Mouse (Mus musculus) lung, embryonic 14.5 days (tissue): ENCODE measurements around the gene Cenpt. TPM values are rescaled to one million over a fixed set of nuclear protein-coding genes. Genes with fewer than 3 reads are reported as not detected.

Experiments used
- ATAC-seq: fragments of 200-750 bp; cut with Nextera tagmentation; 2 replicates; pipeline ENCODE4 v1.8.0; 2017; ENCODE audit warnings: mild to moderate bottlenecking, moderate TSS enrichment, moderate library complexity; ENCODE audit not compliant: insufficient read depth
- DNase-seq: peaks from one replicate; pipeline ENCODE4 v3.0.0-alpha.2; 2015
- H3K27ac ChIP-seq: fragments of 300-500 bp; sonication (generic); 2 replicates; pipeline ENCODE4 v1.5.1; 2014; ENCODE audit warnings: low read depth, mild to moderate bottlenecking, moderate library complexity
- H3K27me3 ChIP-seq: fragments of 300-500 bp; sonication (generic); 2 replicates; pipeline ENCODE4 v1.6.1; 2014; ENCODE audit warnings: low read length, control low read depth; ENCODE audit not compliant: insufficient read depth
- H3K36me3 ChIP-seq: fragments of 300-500 bp; sonication (generic); 2 replicates; pipeline ENCODE4 v1.6.1; 2014; ENCODE audit warnings: control low read depth; ENCODE audit not compliant: insufficient read depth
- H3K4me1 ChIP-seq: fragments of 300-500 bp; sonication (generic); 2 replicates; pipeline ENCODE4 v1.6.1; 2014; ENCODE audit warnings: antibody characterized with exemption, control low read depth; ENCODE audit not compliant: insufficient read depth
- H3K4me2 ChIP-seq: fragments of 300-500 bp; sonication (generic); 2 replicates; pipeline ENCODE4 v1.6.1; 2014; ENCODE audit warnings: mild to moderate bottlenecking
- H3K4me3 ChIP-seq: fragments of 300-500 bp; sonication (generic); 2 replicates; pipeline ENCODE4 v1.5.1; 2014; ENCODE audit warnings: low read depth, low read length
- H3K9ac ChIP-seq: fragments of 300-500 bp; sonication (generic); 2 replicates; pipeline ENCODE4 v1.6.1; 2014
- H3K9me3 ChIP-seq: fragments of 300-500 bp; sonication (generic); 2 replicates; pipeline ENCODE4 v1.6.1; 2016; ENCODE audit warnings: low read depth, low read length, control low read depth
- CTCF ChIP-seq: IDR thresholded peaks from 2 replicates; pipeline ENCODE4 v1.5.1; 2016; ENCODE audit warnings: antibody characterized with exemption, low read depth
- WGBS: fragments of 180-500 bp; shearing (Covaris S2); extraction: QIAGEN DNeasy Blood & Tissue Kit; methylation state at CpG from one replicate; pipeline ENCODE4 v1.1.7; 2014; 5-methylcytosine and 5-hydroxymethylcytosine counted together
- polyA plus RNA-seq: library from polyadenylated mRNA; unstranded; fragments of >200 nt; fragmentation: Nextera tagmentation; extraction: Ambion mirVana; gene quantifications from 2 replicates; pipeline ENCODE4 v1.2.1, GENCODE M21; 2014

The Cenpt gene
- polyA plus RNA-seq, 1 experiment from 2014 or later = 46.2 TPM

GRCm38 (mm10) chr8:105807766-105808165 lies 45.3 kb downstream of the Cenpt start:
- DNase-seq (peak; percentile 24), ATAC-seq (no peak)
- H3K27ac ChIP-seq = no peak overlapping the region
- no peak for TF ChIP-seq CTCF
- H3K9me3 ChIP-seq = no peaks in the 10 kb centered on the region
- H3K27me3 ChIP-seq = no peaks in the 10 kb centered on the region
- WGBS = 71% methylated on average over 5 of the region's 5 CpGs
- peaks cover 25% of the 10 kb centered on the region for H3K36me3 ChIP-seq
- no peak overlapping the region for H3K4me3 ChIP-seq
- H3K4me2 ChIP-seq = no peak overlapping the region
- H3K4me1 ChIP-seq = no peaks in the 10 kb centered on the region
- no peak overlapping the region for H3K9ac ChIP-seq

GRCm38 (mm10) chr8:105805964-105806363 lies 47.1 kb downstream of the Cenpt start:
- H3K4me3 ChIP-seq = no peak overlapping the region
- H3K9me3 ChIP-seq = no peaks in the 10 kb centered on the region
- DNase-seq = no peak
- TF ChIP-seq CTCF = no peak
- H3K36me3 ChIP-seq = peaks cover 19% of the 10 kb centered on the region
- H3K27ac ChIP-seq = no peak overlapping the region
- H3K4me1 ChIP-seq = no peaks in the 10 kb centered on the region
- H3K27me3 ChIP-seq = no peaks in the 10 kb centered on the region
- no peak overlapping the region for H3K4me2 ChIP-seq
- H3K9ac ChIP-seq = no peak overlapping the region
- WGBS = 65% methylated on average over 1 of the region's 1 CpGs
- ATAC-seq = no peak

GRCm38 (mm10) chr8:105805346-105805745 lies 47.7 kb downstream of the Cenpt start:
- Histone ChIP-seq H3K4me1 (no peaks in the 10 kb centered on the region), H3K27ac (no peak overlapping the region), H3K9me3 (no peaks in the 10 kb centered on the region), H3K9ac (no peak overlapping the region), H3K4me2 (no peak overlapping the region), H3K36me3 (peaks cover 19% of the 10 kb centered on the region), H3K4me3 (no peak overlapping the region), H3K27me3 (no peaks in the 10 kb centered on the region)
- ATAC-seq = no peak
- WGBS = 68% methylated on average over 3 of the region's 3 CpGs
- DNase-seq = no peak
- no peak for TF ChIP-seq CTCF

GRCm38 (mm10) chr8:105804797-105805196 lies 48.3 kb downstream of the Cenpt start:
- H3K4me1 ChIP-seq = 0 out of 2 replicates have a peak, but pooled peaks cover 3% of the 10 kb centered on the region
- H3K4me2 ChIP-seq = no peak overlapping the region
- no peak overlapping the region for H3K9ac ChIP-seq
- no peak for ATAC-seq
- no peaks in the 10 kb centered on the region for H3K9me3 ChIP-seq
- no peaks in the 10 kb centered on the region for H3K27me3 ChIP-seq
- TF ChIP-seq CTCF = no peak
- peaks cover 19% of the 10 kb centered on the region for H3K36me3 ChIP-seq
- DNase-seq = no peak
- no peak overlapping the region for H3K27ac ChIP-seq
- 83% methylated on average over 7 of the region's 7 CpGs for WGBS
- no peak overlapping the region for H3K4me3 ChIP-seq

- H3K4me2 ChIP-seq = no peak overlapping the region
- H3K27me3 ChIP-seq = no peaks in the 10 kb centered on the region
- ATAC-seq (peak; percentile 18; the same call in 1 of the 2 replicates), DNase-seq (no peak)
- no peak overlapping the region for H3K4me3 ChIP-seq
- 83% methylated on average over 6 of the region's 6 CpGs for WGBS
- H3K36me3 ChIP-seq = peaks cover 17% of the 10 kb centered on the region
- peaks cover 13% of the 10 kb centered on the region for H3K4me1 ChIP-seq
- TF ChIP-seq CTCF = no peak
- H3K9ac ChIP-seq = no peak overlapping the region
- no peaks in the 10 kb centered on the region for H3K9me3 ChIP-seq
- H3K27ac ChIP-seq = peak overlapping the region; percentile 13; the same call in 1 of the 2 replicates
These were observed 51.7 kb downstream of the Cenpt start for GRCm38 (mm10) chr8:105801153-105801904.

- Histone ChIP-seq H3K4me1 (peaks cover 13% of the 10 kb centered on the region), H3K36me3 (0 out of 2 replicates have a peak, but pooled peaks cover 10% of the 10 kb centered on the region), H3K4me2 (peak overlapping the region; percentile 36), H3K4me3 (no peak overlapping the region), H3K9ac (no peak overlapping the region; the same call in 1 of the 2 replicates), H3K27me3 (no peaks in the 10 kb centered on the region), H3K9me3 (no peaks in the 10 kb centered on the region), H3K27ac (peak overlapping the region; percentile 65)
- no peak for TF ChIP-seq CTCF
- DNase-seq (peak; percentile 91), ATAC-seq (peak; percentile 82)
- WGBS = 25% methylated on average over 8 of the region's 8 CpGs
These were observed 53.8 kb downstream of the Cenpt start for GRCm38 (mm10) chr8:105799091-105799812.

- Histone ChIP-seq H3K27ac (no peak overlapping the region), H3K9ac (no peak overlapping the region), H3K4me3 (no peak overlapping the region), H3K4me2 (no peak overlapping the region), H3K9me3 (no peaks in the 10 kb centered on the region), H3K27me3 (no peaks in the 10 kb centered on the region), H3K4me1 (peaks cover 13% of the 10 kb centered on the region), H3K36me3 (0 out of 2 replicates have a peak, but pooled peaks cover 10% of the 10 kb centered on the region)
- 86% methylated on average over 5 of the region's 5 CpGs for WGBS
- no peak for TF ChIP-seq CTCF
- DNase-seq (no peak), ATAC-seq (no peak)
These were observed 54.7 kb downstream of the Cenpt start for GRCm38 (mm10) chr8:105798408-105798807.
